Mouse (Mus musculus) lung, postnatal 0 days (tissue): ENCODE measurements around the gene Nectin2.

Experiments
- CTCF ChIP-seq: IDR thresholded peaks from 2 replicates; pipeline ENCODE4 v1.5.1; 2016; ENCODE audit warnings: antibody characterized with exemption, mild to moderate bottlenecking
- EP300 ChIP-seq: IDR thresholded peaks from 2 replicates; pipeline ENCODE4 v1.6.1; 2016; ENCODE audit warnings: antibody characterized with exemption, mild to moderate bottlenecking, control low read depth

DNA sequence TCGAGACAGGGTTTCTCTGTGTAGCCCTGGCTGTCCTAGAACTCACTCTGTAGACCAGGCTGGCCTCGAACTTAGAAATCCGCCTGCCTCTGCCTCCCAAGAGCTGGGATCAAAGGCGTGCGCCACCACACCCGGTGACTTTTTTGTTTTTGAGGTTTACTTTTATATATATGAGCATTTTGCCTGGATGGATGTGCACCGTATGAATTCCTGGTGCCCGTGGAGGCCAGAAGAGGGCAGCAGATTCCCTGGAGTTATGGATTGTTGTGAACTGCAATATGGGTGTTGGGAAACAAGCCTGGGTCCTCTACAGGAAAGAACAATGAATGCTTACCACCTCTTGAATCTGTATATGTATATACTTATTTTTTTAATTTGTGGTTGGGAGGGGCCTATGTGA lies 2.4 kb upstream of the Nectin2 start:
- peak; percentile 71 for TF ChIP-seq CTCF
- TF ChIP-seq EP300 = no peak; the same call in 1 of the 2 replicates
